Mouse (Mus musculus): Measurements from ENCODE around the gene Fhl2. TPM values are rescaled to one million over a fixed set of nuclear protein-coding genes. Genes with fewer than 3 reads are reported as not detected.

The Fhl2 gene
- total and polyA plus RNA-seq, 3 experiments = 0.22 TPM; not detected in 2

DNA sequence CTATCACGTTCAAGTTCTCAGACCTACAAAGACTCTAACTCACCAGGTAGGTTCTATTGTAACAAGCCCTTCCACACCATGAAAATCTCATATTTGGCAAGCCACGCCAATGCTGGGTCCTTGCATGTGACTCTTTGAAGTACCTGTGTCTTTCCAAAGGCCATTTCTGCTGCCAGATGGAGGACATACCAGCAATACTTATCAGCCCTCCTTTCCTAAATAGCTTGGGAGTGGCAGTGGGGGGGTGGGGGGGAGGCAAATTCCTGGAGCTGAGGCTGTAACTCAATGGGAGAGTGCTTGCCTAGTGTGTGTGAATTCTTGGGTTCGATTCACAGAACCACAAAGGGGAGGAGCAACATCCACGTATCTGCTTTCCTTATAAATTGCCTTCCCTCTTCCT is 72.1 kb downstream of the Fhl2 start:
- Histone ChIP-seq H3K9me3 (replicated peaks) (no peaks in the 10 kb centered on the region), H3K27me3 (ENCODE audit: insufficient read depth, low read length) (peaks cover 23% of the 10 kb centered on the region), H3K36me3 (replicated peaks) (no peaks in the 10 kb centered on the region), H3K4me3 (ENCODE audit: low read depth, low read length) (no peak overlapping the region), H3K4me1 (ENCODE audit: insufficient read depth, low read depth, low read length) (peaks cover 5% of the 10 kb centered on the region; the same call in 1 of the 2 replicates)
- ATAC-seq (ENCODE audit: extremely low read depth, insufficient number of reproducible peaks, low FRiP score, poor library complexity, severe bottlenecking) (no peak), DNase-seq (ENCODE audit: low spot score) (no peak)
- TF ChIP-seq TAL1 (conservative IDR thresholded peaks at IDR 0.05; ENCODE audit: low read depth, low read length) = no peak
- no peak for TF ChIP-seq CTCF (IDR thresholded peaks at IDR 0.05; ENCODE audit: low read depth, low read length)
- TF ChIP-seq GATA1 (IDR thresholded peaks at IDR 0.05; ENCODE audit: borderline replicate concordance, low read length) = no peak
- no peak for TF ChIP-seq GATA2 (IDR thresholded peaks at IDR 0.05; ENCODE audit: borderline replicate concordance, low read depth, low read length)
- TF ChIP-seq POLR2AphosphoS5 (IDR thresholded peaks at IDR 0.05; ENCODE audit: insufficient replicate concordance, low read depth, low read length) = no peak

DNA sequence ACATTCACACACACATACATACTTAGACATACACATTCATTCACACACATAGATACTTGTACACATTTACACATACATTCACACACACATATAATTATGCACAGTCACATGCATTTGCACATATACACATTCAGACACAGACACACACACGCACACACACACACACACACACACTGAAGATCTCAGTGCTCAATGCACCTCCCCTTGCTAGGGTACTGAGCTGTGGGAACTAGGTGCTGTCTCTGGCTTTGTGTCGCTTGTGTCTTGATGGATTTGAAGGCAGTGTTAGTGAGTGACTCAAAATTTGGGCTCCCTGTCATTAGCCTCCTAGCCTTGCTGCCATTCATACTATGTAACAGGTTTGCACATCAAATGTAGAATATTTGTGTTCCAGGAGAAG is 74.2 kb downstream of the Fhl2 start:
- Histone ChIP-seq H3K36me3 (replicated peaks) (peaks cover 10% of the 10 kb centered on the region), H3K4me1 (ENCODE audit: insufficient read depth, low read depth, low read length) (peaks cover 2% of the 10 kb centered on the region; the same call in 1 of the 2 replicates), H3K9me3 (replicated peaks) (no peaks in the 10 kb centered on the region), H3K27me3 (ENCODE audit: insufficient read depth, low read length) (peaks cover 18% of the 10 kb centered on the region), H3K4me3 (ENCODE audit: low read depth, low read length) (no peak overlapping the region)
- ATAC-seq (ENCODE audit: extremely low read depth, insufficient number of reproducible peaks, low FRiP score, poor library complexity, severe bottlenecking) (no peak), DNase-seq (ENCODE audit: low spot score) (no peak)
- no peak for TF ChIP-seq TAL1 (conservative IDR thresholded peaks at IDR 0.05; ENCODE audit: low read depth, low read length)
- TF ChIP-seq GATA1 (IDR thresholded peaks at IDR 0.05; ENCODE audit: borderline replicate concordance, low read length) = no peak
- no peak for TF ChIP-seq GATA2 (IDR thresholded peaks at IDR 0.05; ENCODE audit: borderline replicate concordance, low read depth, low read length)
- TF ChIP-seq CTCF (IDR thresholded peaks at IDR 0.05; ENCODE audit: low read depth, low read length) = no peak
- no peak for TF ChIP-seq POLR2AphosphoS5 (IDR thresholded peaks at IDR 0.05; ENCODE audit: insufficient replicate concordance, low read depth, low read length)

DNA sequence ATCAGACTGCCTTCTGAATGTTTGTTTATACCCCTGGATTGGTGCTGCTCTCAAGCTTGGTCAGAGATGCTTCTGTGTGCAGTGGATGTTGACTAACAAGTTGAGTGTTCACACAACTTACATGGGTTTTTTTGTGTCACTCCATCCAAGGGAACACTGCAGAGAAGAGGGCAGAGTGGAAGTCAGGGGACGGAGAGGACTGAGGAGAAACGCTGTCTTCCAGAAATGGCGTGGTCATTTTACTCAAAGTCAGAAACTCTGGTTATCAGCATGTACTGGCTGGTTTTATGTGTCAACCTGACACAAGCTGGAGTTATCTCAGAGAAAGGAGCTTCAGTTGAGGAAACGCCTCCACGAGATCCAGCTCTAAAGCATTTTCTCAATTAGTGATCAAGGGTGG is 75.8 kb downstream of the Fhl2 start:
- TF ChIP-seq GATA1 (IDR thresholded peaks at IDR 0.05; ENCODE audit: borderline replicate concordance, low read length) (no peak), CTCF (IDR thresholded peaks at IDR 0.05; ENCODE audit: low read depth, low read length) (no peak), POLR2AphosphoS5 (IDR thresholded peaks at IDR 0.05; ENCODE audit: insufficient replicate concordance, low read depth, low read length) (no peak), TAL1 (conservative IDR thresholded peaks at IDR 0.05; ENCODE audit: low read depth, low read length) (no peak)
- Histone ChIP-seq H3K4me1 (ENCODE audit: insufficient read depth, low read depth, low read length) (peaks cover 2% of the 10 kb centered on the region; the same call in 1 of the 2 replicates), H3K27me3 (ENCODE audit: insufficient read depth, low read length) (peaks cover 10% of the 10 kb centered on the region), H3K9me3 (replicated peaks) (no peaks in the 10 kb centered on the region), H3K4me3 (ENCODE audit: low read depth, low read length) (no peak overlapping the region), H3K36me3 (replicated peaks) (peaks cover 26% of the 10 kb centered on the region)
- DNase-seq (ENCODE audit: low spot score) (no peak), ATAC-seq (ENCODE audit: extremely low read depth, insufficient number of reproducible peaks, low FRiP score, poor library complexity, severe bottlenecking) (no peak)

DNA sequence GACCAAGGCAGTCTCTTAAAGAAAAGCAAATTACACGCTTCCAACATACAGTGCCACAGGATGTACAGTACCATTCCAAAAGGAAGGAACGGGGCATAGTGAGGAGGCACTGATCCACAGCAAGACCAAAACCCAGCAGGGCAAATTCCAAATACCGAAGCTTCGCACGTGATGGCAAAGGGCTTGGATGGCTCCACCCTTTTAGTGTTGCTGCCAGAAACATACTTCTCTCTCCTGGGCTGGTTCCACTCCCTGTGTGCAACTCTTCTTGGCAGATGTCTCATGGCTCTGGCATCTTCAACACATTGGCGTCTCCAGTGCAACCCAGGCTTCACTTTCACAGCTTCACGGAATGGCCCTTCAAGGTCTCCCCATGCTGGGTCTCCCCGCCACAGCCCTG is 79.3 kb downstream of the Fhl2 start:
- Histone ChIP-seq H3K4me3 (ENCODE audit: low read depth, low read length) (no peak overlapping the region), H3K36me3 (replicated peaks) (peaks cover 56% of the 10 kb centered on the region), H3K9me3 (replicated peaks) (no peaks in the 10 kb centered on the region), H3K4me1 (ENCODE audit: insufficient read depth, low read depth, low read length) (no peaks in the 10 kb centered on the region), H3K27me3 (ENCODE audit: insufficient read depth, low read length) (no peaks in the 10 kb centered on the region)
- DNase-seq (ENCODE audit: low spot score) = no peak
- ATAC-seq (ENCODE audit: extremely low read depth, insufficient number of reproducible peaks, low FRiP score, poor library complexity, severe bottlenecking) = no peak
- no peak for TF ChIP-seq CTCF (IDR thresholded peaks at IDR 0.05; ENCODE audit: low read depth, low read length)
- TF ChIP-seq POLR2AphosphoS5 (IDR thresholded peaks at IDR 0.05; ENCODE audit: insufficient replicate concordance, low read depth, low read length) = no peak
- no peak for TF ChIP-seq TAL1 (conservative IDR thresholded peaks at IDR 0.05; ENCODE audit: low read depth, low read length)
- no peak for TF ChIP-seq GATA1 (IDR thresholded peaks at IDR 0.05; ENCODE audit: borderline replicate concordance, low read length)
- TF ChIP-seq GATA2 (IDR thresholded peaks at IDR 0.05; ENCODE audit: borderline replicate concordance, low read depth, low read length) = no peak

DNA sequence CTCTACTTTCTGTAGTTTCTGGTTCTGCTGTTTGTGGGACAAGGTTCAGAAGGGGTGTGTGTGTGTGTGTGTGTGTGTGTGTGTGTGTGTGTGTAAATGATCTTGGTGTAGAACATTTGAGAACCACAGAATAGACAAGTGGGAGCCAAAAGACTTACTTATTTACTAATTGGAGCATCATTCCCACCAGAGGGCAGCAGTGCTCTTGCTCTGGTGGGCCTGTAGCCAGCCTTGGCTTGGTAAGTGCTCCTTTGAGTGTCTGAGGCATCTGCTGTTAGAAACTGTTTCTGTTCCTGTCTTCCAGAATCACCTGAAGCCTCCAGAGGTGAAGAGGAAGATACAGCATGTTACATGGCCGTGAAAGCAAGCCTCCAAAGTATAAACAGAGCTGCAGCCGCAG is 83.9 kb downstream of the Fhl2 start:
- no peak for DNase-seq (ENCODE audit: low spot score)
- TF ChIP-seq GATA2 (IDR thresholded peaks at IDR 0.05; ENCODE audit: borderline replicate concordance, low read depth, low read length) (no peak), CTCF (IDR thresholded peaks at IDR 0.05; ENCODE audit: low read depth, low read length) (no peak)
- no peak overlapping the region for H3K4me3 ChIP-seq (ENCODE audit: low read depth, low read length)
- no peaks in the 10 kb centered on the region for H3K9me3 ChIP-seq (replicated peaks)
- no peak for ATAC-seq (ENCODE audit: extremely low read depth, insufficient number of reproducible peaks, low FRiP score, poor library complexity, severe bottlenecking)
- H3K36me3 ChIP-seq (replicated peaks) = peaks cover 91% of the 10 kb centered on the region
- H3K4me1 ChIP-seq (ENCODE audit: insufficient read depth, low read depth, low read length) = peaks cover 4% of the 10 kb centered on the region; the same call in 1 of the 2 replicates
- H3K27me3 ChIP-seq (ENCODE audit: insufficient read depth, low read length) = no peaks in the 10 kb centered on the region

DNA sequence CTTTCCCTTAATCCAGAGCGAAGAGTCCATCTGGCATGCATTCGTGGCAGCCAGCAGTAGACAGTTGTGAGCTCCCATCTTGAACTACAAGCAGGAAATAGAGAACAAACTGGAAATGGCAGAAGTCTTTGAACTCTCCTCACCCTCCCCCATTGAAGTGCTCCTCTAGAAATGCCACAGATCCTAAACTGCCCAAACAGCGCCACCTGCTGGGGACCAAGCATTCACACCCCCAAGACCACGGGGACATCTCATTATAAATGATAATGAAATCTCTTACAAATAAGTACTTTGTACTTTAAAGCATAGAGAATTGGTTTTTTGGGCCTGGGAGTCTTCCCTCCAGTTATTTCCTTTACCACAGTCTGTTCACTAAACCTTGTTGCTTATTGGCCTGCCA is 86.2 kb downstream of the Fhl2 start:
- Histone ChIP-seq H3K4me3 (ENCODE audit: low read depth, low read length) (no peak overlapping the region), H3K27me3 (ENCODE audit: insufficient read depth, low read length) (no peaks in the 10 kb centered on the region), H3K4me1 (ENCODE audit: insufficient read depth, low read depth, low read length) (peaks cover 4% of the 10 kb centered on the region; the same call in 1 of the 2 replicates), H3K9me3 (replicated peaks) (no peaks in the 10 kb centered on the region), H3K36me3 (replicated peaks) (peaks cover 83% of the 10 kb centered on the region)
- TF ChIP-seq POLR2AphosphoS5 (IDR thresholded peaks at IDR 0.05; ENCODE audit: insufficient replicate concordance, low read depth, low read length) (no peak), CTCF (IDR thresholded peaks at IDR 0.05; ENCODE audit: low read depth, low read length) (peak; percentile 77)
- ATAC-seq (ENCODE audit: extremely low read depth, insufficient number of reproducible peaks, low FRiP score, poor library complexity, severe bottlenecking) (peak; percentile 64; the same call in 1 of the 2 replicates), DNase-seq (ENCODE audit: low spot score) (peak; percentile 57)

DNA sequence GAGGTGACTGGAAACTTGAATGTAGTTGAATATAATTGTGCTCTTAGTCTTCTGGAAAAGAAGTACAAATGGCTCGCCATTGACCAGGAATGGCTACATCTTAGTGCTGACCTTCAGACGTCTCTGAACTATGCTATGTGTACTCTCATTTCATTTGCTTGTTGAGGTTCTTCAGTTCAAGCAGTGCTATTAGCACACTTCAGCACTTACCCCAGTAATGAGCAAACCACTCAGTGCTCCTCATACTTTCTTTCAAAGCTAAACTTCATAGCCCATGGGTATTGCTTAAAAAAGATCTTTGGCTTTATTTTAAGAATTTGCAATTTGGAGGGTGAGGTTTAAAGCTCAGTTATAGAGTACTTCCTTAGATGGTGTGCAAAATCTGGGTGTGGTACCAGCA is 88.1 kb downstream of the Fhl2 start:
- TF ChIP-seq TAL1 (conservative IDR thresholded peaks at IDR 0.05; ENCODE audit: low read depth, low read length) = no peak
- no peak for TF ChIP-seq GATA1 (IDR thresholded peaks at IDR 0.05; ENCODE audit: borderline replicate concordance, low read length)
- TF ChIP-seq POLR2AphosphoS5 (IDR thresholded peaks at IDR 0.05; ENCODE audit: insufficient replicate concordance, low read depth, low read length) = no peak
- TF ChIP-seq CTCF (IDR thresholded peaks at IDR 0.05; ENCODE audit: low read depth, low read length) = no peak
- TF ChIP-seq GATA2 (IDR thresholded peaks at IDR 0.05; ENCODE audit: borderline replicate concordance, low read depth, low read length) = no peak
- H3K4me3 ChIP-seq (ENCODE audit: low read depth, low read length) = no peak overlapping the region
- peaks cover 67% of the 10 kb centered on the region for H3K36me3 ChIP-seq (replicated peaks)
- no peaks in the 10 kb centered on the region for H3K27me3 ChIP-seq (ENCODE audit: insufficient read depth, low read length)
- peaks cover 4% of the 10 kb centered on the region; the same call in 1 of the 2 replicates for H3K4me1 ChIP-seq (ENCODE audit: insufficient read depth, low read depth, low read length)
- DNase-seq (ENCODE audit: low spot score) (no peak), ATAC-seq (ENCODE audit: extremely low read depth, insufficient number of reproducible peaks, low FRiP score, poor library complexity, severe bottlenecking) (no peak)
- H3K9me3 ChIP-seq (replicated peaks) = no peaks in the 10 kb centered on the region

Measured in G1E (cell line).